Mouse (Mus musculus) liver, postnatal 0 days (tissue): ENCODE measurements around the gene Degs2.

ENCODE experiments used
- CTCF ChIP-seq: sonication (generic); IDR thresholded peaks from 2 replicates; pipeline ENCODE4 v1.5.1; 2016; ENCODE audit warnings: antibody characterized with exemption, low read depth
- EP300 ChIP-seq: IDR thresholded peaks from 2 replicates; pipeline ENCODE4 v1.6.1; 2016; ENCODE audit warnings: antibody characterized with exemption, low read depth, mild to moderate bottlenecking

- peak; percentile 79 for TF ChIP-seq CTCF
- no peak for TF ChIP-seq EP300
Observed at GRCm38 (mm10) chr12:108657350-108657749, 44.8 kb downstream of the Degs2 start.
